ENCODE assay signal across 13 mouse cellular contexts in genomic region chr1:33201571-33202189, GRCm38 (mm10).
DNase-seq lines count a peak whose midpoint lies in the region; ATAC-seq lines count a peak whose summit lies in the region.
"Had no signal": no experiment of that assay in that cellular context is flagged by ENCODE, and none has a peak within 500 bp of the region (broad histone marks: within the 10 kb centered on the region; RNA-seq: fewer than 3 reads in every experiment).

No protein-coding gene starts in this region.

- ATAC-seq in forebrain, embryonic 15.5 days (replicated peaks), result peak; percentile 84
- ATAC-seq: intestine, postnatal 0 days had no signal

- WGBS in forebrain, embryonic 15.5 days, result 34% methylated on average over 6 of the region's 6 CpGs
- 80% methylated on average over 6 of the region's 6 CpGs for WGBS in forebrain, embryonic 10.5 days
- 44% methylated on average over 6 of the region's 6 CpGs for WGBS in limb, embryonic 10.5 days

- H3K27ac ChIP-seq in forebrain, embryonic 15.5 days (replicated peaks), result peak overlapping the region; percentile 12; the same call in 1 of the 2 replicates
- no peak overlapping the region for H3K27ac ChIP-seq in forebrain, embryonic 10.5 days
- H3K27ac ChIP-seq in limb, embryonic 10.5 days, result no peak overlapping the region
- H3K27ac ChIP-seq: embryonic facial prominence, embryonic 12.5 days; liver, embryonic 14.5 days had no signal

- H3K27me3 ChIP-seq in forebrain, embryonic 15.5 days, result no peaks in the 10 kb centered on the region
- H3K27me3 ChIP-seq in forebrain, embryonic 10.5 days (ENCODE audit: poor library complexity, severe bottlenecking), result no peaks in the 10 kb centered on the region
- H3K27me3 ChIP-seq in limb, embryonic 10.5 days (ENCODE audit: low read depth, poor library complexity, severe bottlenecking), result no peaks in the 10 kb centered on the region
- H3K27me3 ChIP-seq: embryonic facial prominence, embryonic 12.5 days had no signal

- no peak overlapping the region for H3K9ac ChIP-seq in forebrain, embryonic 15.5 days (replicated peaks)
- H3K9ac ChIP-seq: embryonic facial prominence, embryonic 12.5 days; liver, embryonic 14.5 days had no signal

- no peak overlapping the region for H3K4me2 ChIP-seq in forebrain, embryonic 15.5 days (replicated peaks)
- H3K4me2 ChIP-seq: embryonic facial prominence, embryonic 12.5 days had no signal

- no peaks in the 10 kb centered on the region for H3K36me3 ChIP-seq in forebrain, embryonic 15.5 days
- H3K36me3 ChIP-seq in forebrain, embryonic 10.5 days (replicated peaks), result no peaks in the 10 kb centered on the region
- H3K36me3 ChIP-seq in limb, embryonic 10.5 days, result no peaks in the 10 kb centered on the region
- H3K36me3 ChIP-seq: embryonic facial prominence, embryonic 12.5 days had no signal

- H3K4me3 ChIP-seq in forebrain, embryonic 15.5 days, result no peak overlapping the region
- no peak overlapping the region for H3K4me3 ChIP-seq in forebrain, embryonic 10.5 days
- no peak overlapping the region for H3K4me3 ChIP-seq in limb, embryonic 10.5 days
- H3K4me3 ChIP-seq: embryonic facial prominence, embryonic 12.5 days had no signal

- peaks cover 8% of the 10 kb centered on the region for H3K4me1 ChIP-seq in forebrain, embryonic 15.5 days
- H3K4me1 ChIP-seq in forebrain, embryonic 10.5 days, result no peaks in the 10 kb centered on the region
- H3K4me1 ChIP-seq in limb, embryonic 10.5 days, result peaks cover 4% of the 10 kb centered on the region
- H3K4me1 ChIP-seq: embryonic facial prominence, embryonic 12.5 days had no signal

- H3K9me3 ChIP-seq in forebrain, embryonic 15.5 days, result no peaks in the 10 kb centered on the region
- no peaks in the 10 kb centered on the region for H3K9me3 ChIP-seq in forebrain, embryonic 10.5 days
- no peaks in the 10 kb centered on the region for H3K9me3 ChIP-seq in limb, embryonic 10.5 days (replicated peaks)
- H3K9me3 ChIP-seq: embryonic facial prominence, embryonic 12.5 days had no signal

- DNase-seq in forebrain, embryonic 10.5 days (ENCODE audit: extremely low spot score, low spot score), result no peak
- DNase-seq in Muller cell, postnatal 12 days (ENCODE audit: inconsistent ontology term), result peak; percentile 22
- DNase-seq in forelimb bud, embryonic 11.5 days (ENCODE audit: low read depth, low spot score), result peak; percentile 8
- peak; percentile 20 to 57 for DNase-seq in layer of hippocampus, postnatal 14 days (ENCODE audit: low spot score in 2 of 2)
- DNase-seq in limb, embryonic 10.5 days (ENCODE audit: low spot score), result no peak
- DNase-seq in adrenal gland, postnatal 10 days, result no peak
- no peak for DNase-seq in kidney, adult 18-20 months
- DNase-seq: lung, postnatal 4 days; right cerebral cortex, postnatal 4 days had no signal

Comparison
In these comparisons a context has a peak if more than half of its experiments do, and no peak if none do; other contexts are left out.
1. DNase-seq: peak in Muller cell, postnatal 12 days (single experiment), forelimb bud, embryonic 11.5 days (single experiment) and layer of hippocampus, postnatal 14 days (2 of 2); none in forebrain, embryonic 10.5 days (single experiment), limb, embryonic 10.5 days (single experiment), adrenal gland, postnatal 10 days (single experiment) and kidney, adult 18-20 months (single experiment).